Mouse (Mus musculus) G1E (cell line): ENCODE data around the gene Slc36a3. TPM values are rescaled to one million over a fixed set of nuclear protein-coding genes. Genes with fewer than 3 reads are reported as not detected.

ENCODE experiments used
- ATAC-seq: 2 replicates; pipeline ENCODE4 v1.8.0; 2016; ENCODE audit warnings: mild to moderate bottlenecking; ENCODE audit not compliant: insufficient number of reproducible peaks, poor library complexity, low FRiP score, severe bottlenecking; ENCODE audit errors: extremely low read depth
- DNase-seq: peaks from one replicate; pipeline ENCODE4 v3.0.0; 2012; ENCODE audit warnings: low spot score
- H3K27me3 ChIP-seq: 2 replicates; pipeline ENCODE4 v1.6.1; 2012; ENCODE audit warnings: mild to moderate bottlenecking, low read length, inconsistent platforms; ENCODE audit not compliant: insufficient read depth
- H3K36me3 ChIP-seq: replicated peaks from 2 replicates; pipeline ENCODE3; 2012; ENCODE audit warnings: mild to moderate bottlenecking, inconsistent platforms
- H3K4me1 ChIP-seq: 2 replicates; pipeline ENCODE4 v1.6.1; 2012; ENCODE audit warnings: low read depth, low read length, inconsistent platforms, mixed read lengths; ENCODE audit not compliant: insufficient read depth
- H3K4me3 ChIP-seq: 2 replicates; pipeline ENCODE4 v1.5.1; 2012; ENCODE audit warnings: low read depth, mild to moderate bottlenecking, inconsistent platforms, low read length, moderate library complexity, mixed read lengths
- H3K9me3 ChIP-seq: replicated peaks from 2 replicates; pipeline ENCODE4 v1.6.1; 2012; ENCODE audit warnings: inconsistent platforms
- CTCF ChIP-seq: IDR thresholded peaks from 2 replicates; pipeline ENCODE4 v1.5.1; 2012; ENCODE audit warnings: low read depth, low read length, inconsistent platforms, mixed read lengths
- GATA1 ChIP-seq: IDR thresholded peaks from 2 replicates; pipeline ENCODE4 v1.6.1; 2012; ENCODE audit warnings: borderline replicate concordance, low read length, inconsistent platforms, mixed read lengths
- GATA2 ChIP-seq: IDR thresholded peaks from 2 replicates; pipeline ENCODE4 v1.6.1; 2012; ENCODE audit warnings: low read depth, low read length, inconsistent platforms, borderline replicate concordance
- POLR2AphosphoS5 ChIP-seq: IDR thresholded peaks from 2 replicates; pipeline ENCODE4 v1.6.1; 2012; ENCODE audit warnings: low read depth, low read length, inconsistent platforms; ENCODE audit not compliant: insufficient replicate concordance
- TAL1 ChIP-seq: conservative IDR thresholded peaks from 2 replicates; pipeline ENCODE4 v1.6.1; 2012; ENCODE audit warnings: low read depth, low read length, inconsistent platforms, mixed read lengths
- polyA plus RNA-seq: library from polyadenylated mRNA; stranded (reverse); fragments of >175 nt; gene quantifications from 2 replicates; pipeline ENCODE4 v1.2.3, GENCODE M21; 2012
- total RNA-seq, 2 experiments: library from RNA; stranded (forward) in 1 of 2; stranded (reverse) in 1 of 2; fragments of 200-1000 nt in 1 of 2; fragments of >200 nt in 1 of 2; fragmentation: Nextera tagmentation in 1 of 2; gene quantifications; 2 replicates each; pipeline ENCODE4 v1.2.3; 2014 to 2017

The Slc36a3 gene
- total and polyA plus RNA-seq, 3 experiments, result 0.16 TPM; not detected in 2

DNA sequence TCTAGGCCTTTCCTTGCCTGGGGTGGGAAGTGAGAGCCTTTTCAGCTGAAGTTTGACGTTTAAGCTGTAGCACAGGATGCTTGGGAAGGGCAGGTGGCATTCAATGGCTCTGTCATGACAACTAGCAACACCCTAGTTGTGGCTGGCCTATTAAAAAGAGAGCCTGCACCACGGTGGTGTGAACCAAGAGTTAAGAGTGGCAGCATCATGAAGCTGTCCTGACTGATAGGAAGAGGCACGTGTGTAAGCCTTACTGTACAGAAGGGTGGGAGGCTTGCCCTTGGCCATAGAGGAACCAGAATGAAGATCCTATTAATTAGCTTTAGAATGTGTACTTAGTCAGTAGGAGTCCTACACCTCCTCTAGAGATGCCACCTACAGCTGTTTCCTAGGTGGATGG is 23.1 kb downstream of the Slc36a3 start:
- no peaks in the 10 kb centered on the region for H3K9me3 ChIP-seq
- ATAC-seq, result no peak
- no peak for TF ChIP-seq CTCF
- TF ChIP-seq GATA2, result no peak
- no peak for DNase-seq
- peaks cover 13% of the 10 kb centered on the region for H3K4me1 ChIP-seq
- H3K27me3 ChIP-seq, result peaks cover 8% of the 10 kb centered on the region
- no peaks in the 10 kb centered on the region for H3K36me3 ChIP-seq
- no peak overlapping the region for H3K4me3 ChIP-seq

DNA sequence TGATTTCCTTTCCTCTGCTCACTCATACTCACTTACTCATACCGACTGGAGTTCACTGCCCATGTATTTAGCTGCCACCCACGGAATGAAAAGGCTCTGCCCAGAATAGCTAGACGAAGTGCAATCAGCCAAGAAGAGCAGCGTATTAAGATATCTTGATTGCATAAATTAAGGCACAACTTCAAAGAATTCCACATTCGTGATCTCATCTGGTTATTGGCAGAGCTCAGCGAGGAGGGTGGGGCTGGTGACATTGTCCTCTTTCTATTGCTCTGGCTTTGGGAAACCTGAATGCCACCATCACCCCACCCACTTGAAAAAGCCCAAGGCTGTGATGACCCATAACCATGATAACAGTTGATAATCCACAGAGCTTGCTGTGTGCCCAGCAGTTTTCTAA is 23.6 kb downstream of the Slc36a3 start:
- DNase-seq (no peak), ATAC-seq (no peak)
- no peak for TF ChIP-seq POLR2AphosphoS5
- TF ChIP-seq GATA1, result no peak
- TF ChIP-seq CTCF, result no peak
- no peak for TF ChIP-seq TAL1
- TF ChIP-seq GATA2, result no peak
- Histone ChIP-seq H3K36me3 (no peaks in the 10 kb centered on the region), H3K9me3 (no peaks in the 10 kb centered on the region), H3K27me3 (peaks cover 8% of the 10 kb centered on the region), H3K4me1 (peaks cover 13% of the 10 kb centered on the region), H3K4me3 (no peak overlapping the region)

DNA sequence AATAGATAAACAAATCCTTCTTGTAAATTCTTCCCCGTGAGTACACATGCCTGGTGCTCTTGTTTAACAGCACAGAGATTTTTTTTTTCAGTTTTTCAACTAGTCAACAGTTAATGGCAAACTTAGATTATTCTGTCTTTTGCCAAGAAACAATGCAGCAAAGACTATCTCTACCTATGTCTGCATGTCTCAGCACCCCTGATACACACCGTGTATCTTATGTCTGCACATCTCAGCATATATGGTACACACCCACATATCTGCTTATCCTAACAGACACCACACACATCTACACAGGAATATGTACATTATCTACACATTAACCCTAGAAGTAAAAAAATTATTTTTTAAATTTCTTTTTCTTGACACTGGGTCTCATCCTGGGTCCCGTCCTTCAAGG is 24.8 kb downstream of the Slc36a3 start:
- no peak overlapping the region for H3K4me3 ChIP-seq
- no peaks in the 10 kb centered on the region for H3K36me3 ChIP-seq
- no peak for ATAC-seq
- no peak for TF ChIP-seq GATA1
- TF ChIP-seq GATA2, result no peak
- no peak for TF ChIP-seq TAL1
- TF ChIP-seq CTCF, result no peak
- no peaks in the 10 kb centered on the region for H3K9me3 ChIP-seq
- peaks cover 8% of the 10 kb centered on the region for H3K27me3 ChIP-seq
- H3K4me1 ChIP-seq, result peaks cover 11% of the 10 kb centered on the region
- no peak for DNase-seq

DNA sequence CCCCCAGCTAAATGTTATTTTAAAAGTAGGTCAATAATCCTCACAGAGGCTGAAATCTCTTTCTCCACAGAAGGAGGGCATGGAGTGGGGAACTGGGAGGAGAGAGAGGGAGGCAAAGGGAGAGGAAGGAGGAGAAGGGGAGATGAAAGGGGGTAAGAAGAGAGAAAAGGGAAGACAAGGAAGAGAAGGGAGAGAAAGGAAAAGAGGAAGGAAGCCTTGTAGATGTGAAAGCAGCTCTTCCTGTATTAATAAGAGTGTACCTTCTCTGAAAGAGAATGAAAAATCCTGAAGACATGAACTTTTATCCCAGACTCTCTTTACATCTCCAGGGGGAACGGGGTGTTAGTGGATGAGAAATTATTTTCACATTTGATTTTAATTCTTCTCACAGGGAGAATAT is 30.1 kb downstream of the Slc36a3 start:
- DNase-seq, result no peak
- peaks cover 8% of the 10 kb centered on the region for H3K27me3 ChIP-seq
- no peaks in the 10 kb centered on the region for H3K9me3 ChIP-seq
- no peak for ATAC-seq
- no peak for TF ChIP-seq GATA2
- no peak for TF ChIP-seq POLR2AphosphoS5
- no peak overlapping the region for H3K4me3 ChIP-seq
- H3K4me1 ChIP-seq, result no peaks in the 10 kb centered on the region
- no peaks in the 10 kb centered on the region for H3K36me3 ChIP-seq

DNA sequence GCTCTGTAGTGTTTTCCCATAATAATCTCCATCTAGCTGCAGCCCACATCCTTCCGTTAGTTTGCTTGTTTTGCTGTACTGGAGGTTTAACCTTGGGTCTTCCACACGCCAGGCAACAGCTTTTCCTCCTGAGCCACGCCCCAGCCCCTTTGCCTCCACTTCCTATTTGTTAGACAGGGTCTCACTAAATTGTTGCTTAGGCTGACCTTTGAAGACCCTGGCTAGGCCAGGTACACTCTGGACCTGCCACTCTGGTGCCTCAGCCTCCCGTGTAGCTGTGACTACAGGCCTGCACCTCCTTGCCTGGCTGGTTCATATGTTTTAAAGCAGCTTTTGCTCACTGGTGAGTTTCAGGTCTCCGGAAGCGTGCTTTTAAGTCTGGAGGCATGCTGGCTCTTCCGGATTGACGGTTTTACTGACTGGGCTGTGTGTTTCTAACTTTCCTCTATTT is 30.7 kb downstream of the Slc36a3 start:
- ATAC-seq (no peak), DNase-seq (no peak)
- Histone ChIP-seq H3K4me1 (no peaks in the 10 kb centered on the region), H3K9me3 (no peaks in the 10 kb centered on the region), H3K4me3 (no peak overlapping the region), H3K27me3 (peaks cover 8% of the 10 kb centered on the region), H3K36me3 (no peaks in the 10 kb centered on the region)
- TF ChIP-seq POLR2AphosphoS5 (no peak), GATA1 (no peak), TAL1 (no peak), CTCF (no peak), GATA2 (no peak)

DNA sequence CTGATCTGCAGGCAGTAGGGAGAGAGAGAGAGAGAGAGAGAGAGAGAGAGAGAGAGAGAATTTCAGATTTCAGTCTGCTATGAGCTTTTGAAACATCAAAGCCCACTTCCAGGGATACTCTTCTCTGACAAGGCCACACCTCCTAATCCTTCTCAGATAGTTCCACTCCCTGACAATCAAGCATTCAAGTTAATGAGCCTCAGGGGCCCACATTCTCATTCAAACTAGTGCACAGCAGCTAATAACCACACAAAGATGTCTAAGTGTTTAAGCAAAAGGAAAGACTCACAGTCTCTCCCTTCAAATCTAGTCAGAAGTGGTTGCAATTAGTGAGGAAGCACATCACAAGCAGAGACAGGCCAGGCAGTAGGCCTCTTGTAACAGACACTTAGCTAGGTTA is 31.2 kb downstream of the Slc36a3 start:
- DNase-seq (no peak), ATAC-seq (no peak)
- Histone ChIP-seq H3K36me3 (no peaks in the 10 kb centered on the region), H3K27me3 (peaks cover 8% of the 10 kb centered on the region), H3K4me1 (no peaks in the 10 kb centered on the region), H3K4me3 (no peak overlapping the region), H3K9me3 (no peaks in the 10 kb centered on the region)
- TF ChIP-seq GATA1 (no peak), POLR2AphosphoS5 (no peak), CTCF (no peak)

DNA sequence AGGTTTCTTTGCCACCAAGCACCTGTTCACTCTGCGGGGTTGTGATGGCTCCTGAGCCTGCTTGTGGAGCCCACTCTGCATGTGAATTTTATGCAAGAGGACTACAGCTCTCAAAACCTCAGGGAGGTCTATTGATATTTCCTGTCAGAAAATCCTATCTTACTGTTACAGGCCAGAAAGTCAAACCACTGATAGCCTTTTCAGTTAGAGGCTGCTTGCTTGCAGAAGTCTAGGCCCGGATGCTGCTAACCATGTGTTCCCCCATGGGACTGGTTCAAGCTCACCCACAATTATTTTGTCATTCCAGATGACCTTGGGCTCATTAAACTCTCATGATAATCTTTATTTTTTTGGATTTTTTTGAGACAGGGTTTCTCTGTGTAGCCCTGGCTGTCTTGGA is 34.5 kb downstream of the Slc36a3 start:
- no peak for ATAC-seq
- Histone ChIP-seq H3K9me3 (no peaks in the 10 kb centered on the region), H3K36me3 (no peaks in the 10 kb centered on the region), H3K4me1 (peaks cover 3% of the 10 kb centered on the region), H3K4me3 (no peak overlapping the region), H3K27me3 (no peaks in the 10 kb centered on the region)
- TF ChIP-seq POLR2AphosphoS5, result no peak
- TF ChIP-seq GATA1, result no peak
- no peak for TF ChIP-seq TAL1
- TF ChIP-seq CTCF, result no peak
- no peak for TF ChIP-seq GATA2
- DNase-seq, result no peak
